In genomic region chr14:58307695-58308094, GRCm38 (mm10) we compare ENCODE assay signal across 26 mouse cellular contexts.
"Had no signal": no experiment of that assay in that cellular context is flagged by ENCODE, and none has a peak within 500 bp of the region (broad histone marks: within the 10 kb centered on the region; RNA-seq: fewer than 3 reads in every experiment).

No protein-coding gene starts in this region.

- ATAC-seq: hindbrain, postnatal 0 days; intestine, embryonic 16.5 days had no signal

- H3K27ac ChIP-seq: heart, adult 2 months; heart, embryonic 13.5 days; heart, embryonic 15.5 days; hindbrain, embryonic 13.5 days; hindbrain, embryonic 15.5 days; hindbrain, postnatal 0 days; kidney, embryonic 15.5 days; kidney, postnatal 0 days; limb, embryonic 10.5 days; limb, embryonic 12.5 days; liver, embryonic 13.5 days; liver, embryonic 15.5 days had no signal

- H3K27me3 ChIP-seq: heart, embryonic 13.5 days; heart, embryonic 15.5 days; hindbrain, embryonic 13.5 days; hindbrain, embryonic 15.5 days; kidney, embryonic 15.5 days; limb, embryonic 12.5 days; liver, embryonic 13.5 days; liver, embryonic 15.5 days had no signal

- H3K4me3 ChIP-seq: heart, adult 2 months; heart, embryonic 13.5 days; heart, embryonic 15.5 days; hindbrain, embryonic 13.5 days; hindbrain, embryonic 15.5 days; kidney, embryonic 15.5 days; limb, embryonic 10.5 days; limb, embryonic 12.5 days; liver, embryonic 13.5 days; liver, embryonic 15.5 days had no signal

- H3K4me1 ChIP-seq: heart, embryonic 15.5 days; hindbrain, embryonic 13.5 days; hindbrain, embryonic 15.5 days; kidney, embryonic 15.5 days; limb, embryonic 10.5 days; limb, embryonic 12.5 days; liver, embryonic 13.5 days; liver, embryonic 15.5 days had no signal

- H3K9ac ChIP-seq: heart, embryonic 13.5 days; heart, embryonic 15.5 days; hindbrain, embryonic 13.5 days; hindbrain, embryonic 15.5 days; kidney, embryonic 15.5 days; limb, embryonic 12.5 days; liver, embryonic 13.5 days; liver, embryonic 15.5 days had no signal

- H3K9me3 ChIP-seq: heart, embryonic 15.5 days; hindbrain, embryonic 13.5 days; hindbrain, embryonic 15.5 days; kidney, embryonic 15.5 days; limb, embryonic 10.5 days; liver, embryonic 13.5 days; liver, embryonic 15.5 days had no signal

- H3K36me3 ChIP-seq: heart, embryonic 13.5 days; heart, embryonic 15.5 days; hindbrain, embryonic 13.5 days; hindbrain, embryonic 15.5 days; kidney, embryonic 15.5 days; limb, embryonic 10.5 days; limb, embryonic 12.5 days; liver, embryonic 13.5 days; liver, embryonic 15.5 days had no signal

- H3K4me2 ChIP-seq: heart, embryonic 11.5 days; heart, embryonic 13.5 days; heart, embryonic 15.5 days; hindbrain, embryonic 13.5 days; hindbrain, embryonic 15.5 days; kidney, embryonic 15.5 days; limb, embryonic 12.5 days; liver, embryonic 11.5 days; liver, embryonic 13.5 days; liver, embryonic 15.5 days had no signal

- DNase-seq: gastrocnemius, postnatal 14 days; gastrocnemius, postnatal 36 days; heart, adult 11 months; kidney, adult 11 months; kidney, adult 2 months; kidney, adult 9 months; kidney, postnatal 14 days; kidney, postnatal 36 days; layer of hippocampus, adult 9-11 months; layer of hippocampus, postnatal 36 days; liver; liver, embryonic 13.5 days had no signal
